Mouse (Mus musculus) embryonic fibroblast, embryonic 13.5 days (primary cell): ENCODE measurements around the gene Hist1h4i.
A peak's percentile ranks its signal among the peaks of the same experiment; 100 is the strongest.

Source experiments
- CTCF ChIP-seq: IDR thresholded peaks from 2 replicates; pipeline ENCODE4 v1.5.1; 2011; ENCODE audit warnings: mild to moderate bottlenecking, control low read depth, low read length, moderate library complexity, borderline replicate concordance; ENCODE audit not compliant: insufficient read depth
- POLR2A ChIP-seq: IDR thresholded peaks from 2 replicates; pipeline ENCODE4 v1.6.1; 2011; ENCODE audit warnings: low read depth, mild to moderate bottlenecking, control low read depth, low read length, moderate library complexity

DNA sequence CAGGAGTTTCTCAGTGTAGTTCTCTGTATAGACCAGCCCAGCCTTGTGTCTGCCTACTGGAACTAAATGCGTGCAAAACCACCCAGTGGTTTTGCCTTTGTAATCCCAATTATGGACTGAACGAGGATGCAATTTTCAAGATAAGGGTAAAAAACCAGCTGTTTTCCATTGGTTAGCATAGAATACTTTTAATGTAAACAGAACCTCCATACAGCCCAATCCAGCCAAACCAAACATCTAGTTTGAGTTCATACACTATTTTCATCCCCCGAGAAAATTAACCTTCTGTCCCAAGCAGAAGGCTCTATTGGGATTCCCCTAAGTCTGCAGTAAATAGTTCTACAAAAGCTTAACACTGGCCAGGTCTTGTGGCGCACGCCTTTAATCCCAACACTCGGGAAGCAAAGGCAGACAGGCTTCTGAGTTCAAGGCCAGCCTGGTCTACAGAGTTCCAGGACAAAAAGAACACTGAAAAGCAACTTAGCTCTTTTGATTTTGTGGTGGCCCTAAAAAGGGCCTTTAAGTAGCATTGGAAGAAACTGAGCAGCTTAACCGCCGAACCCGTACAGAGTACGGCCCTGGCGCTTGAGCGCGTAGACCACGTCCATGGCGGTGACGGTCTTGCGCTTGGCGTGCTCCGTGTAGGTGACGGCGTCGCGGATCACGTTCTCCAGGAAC is 559 bp downstream of the Hist1h4i start:
- TF ChIP-seq CTCF (no peak), POLR2A (peak; percentile 71)
